Mouse (Mus musculus) cerebellum, adult 2 months (tissue): ENCODE measurements at regions not wholly inside any gene's neighbourhood (a gene's known extent, or its start where the extent isn't known, plus 50 kb on each side); places are given as distances from the start of the nearest gene placed in this dataset.

ENCODE experiments used
- CTCF ChIP-seq: fragments of 200-500 bp; IDR thresholded peaks from 2 replicates; pipeline ENCODE4 v1.5.1; 2011; ENCODE audit warnings: low read depth, mild to moderate bottlenecking, control low read depth, low read length, moderate library complexity, borderline replicate concordance; ENCODE audit not compliant: insufficient read depth
- POLR2A ChIP-seq: fragments of 200-500 bp; IDR thresholded peaks from 2 replicates; pipeline ENCODE4 v1.6.1; 2011; ENCODE audit warnings: low read length, control low read depth, borderline replicate concordance; ENCODE audit not compliant: insufficient read depth

DNA sequence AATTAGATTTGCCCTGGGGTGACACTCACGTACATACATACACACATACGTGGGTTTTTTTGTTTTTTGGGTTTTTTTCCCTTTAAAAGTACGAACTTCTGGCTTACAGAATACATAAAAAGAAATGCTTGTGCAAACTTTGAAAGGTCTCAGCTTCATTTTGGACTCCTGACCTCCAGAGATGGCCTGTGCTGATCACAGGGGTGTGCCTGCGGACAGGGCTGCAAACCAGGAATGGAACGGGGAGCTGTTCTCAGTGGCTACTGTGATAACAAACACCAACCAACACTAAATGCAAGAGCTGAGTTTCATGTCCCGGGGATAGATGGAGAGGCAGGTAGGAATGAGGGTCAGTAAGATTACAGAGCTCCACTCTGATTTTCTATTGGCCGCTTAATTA is 134.3 kb upstream of the Man2a1 start:
- TF ChIP-seq POLR2A (no peak), CTCF (no peak)
